Mouse (Mus musculus): ENCODE measurements around the gene Cntfr. TPM values are rescaled to one million over a fixed set of nuclear protein-coding genes. Genes with fewer than 3 reads are reported as not detected.

The Cntfr gene
- polyA plus RNA-seq, 1 experiment from 2014 or later = 4.3 TPM

DNA sequence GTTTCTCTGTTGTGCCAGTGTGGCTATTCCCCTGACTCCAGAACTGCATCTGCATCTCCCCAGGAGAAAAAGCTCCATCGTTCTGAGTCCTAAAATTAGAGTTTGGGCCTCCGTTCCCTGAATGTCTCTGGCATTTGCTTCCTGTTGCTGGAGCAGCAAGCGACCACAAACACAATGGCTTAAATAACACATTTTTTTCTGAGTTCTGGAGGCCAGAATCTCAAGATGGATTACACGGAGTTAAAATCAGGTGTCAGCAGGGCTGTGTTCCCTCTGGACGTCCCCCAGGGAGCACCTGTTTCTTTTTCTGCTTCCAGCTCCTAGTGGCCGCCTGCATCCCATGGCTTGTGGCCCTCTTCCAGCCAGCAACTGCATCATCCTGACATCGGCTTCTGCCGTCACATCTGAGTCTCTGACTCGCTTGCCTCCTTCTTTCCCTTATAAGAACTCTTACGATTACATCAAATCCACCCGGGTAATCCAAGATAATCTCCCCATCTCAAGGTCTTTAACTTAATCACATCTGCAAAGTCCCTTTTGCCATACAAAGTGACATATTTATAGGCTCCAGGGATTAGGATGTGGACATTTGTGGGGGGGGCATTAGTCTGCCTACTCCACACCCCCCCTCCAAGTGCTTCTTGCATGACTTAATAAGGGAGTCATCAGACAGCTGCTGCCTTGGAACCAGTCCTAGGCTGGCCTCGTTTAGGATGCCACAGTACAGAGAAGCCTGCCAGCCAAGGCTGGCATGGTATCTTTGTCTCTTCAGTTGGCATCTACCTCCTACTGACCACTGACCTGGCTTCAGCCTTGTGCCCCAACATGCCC, 77.8 kb downstream of the Cntfr start:
- H3K4me2 ChIP-seq (replicated peaks; ENCODE audit: low read depth) = no peak overlapping the region
- H3K4me1 ChIP-seq (replicated peaks; ENCODE audit: control insufficient read depth, insufficient read depth) = no peaks in the 10 kb centered on the region
- no peaks in the 10 kb centered on the region for H3K36me3 ChIP-seq (ENCODE audit: control insufficient read depth, insufficient read depth, low read length)
- no peaks in the 10 kb centered on the region for H3K9me3 ChIP-seq (ENCODE audit: control insufficient read depth, low read length)
- H3K27me3 ChIP-seq (ENCODE audit: control insufficient read depth, insufficient read depth, low read length) = no peaks in the 10 kb centered on the region
- WGBS = 21% methylated on average over 12 of the region's 12 CpGs
- DNase-seq (ENCODE audit: low spot score) (no peak), ATAC-seq (ENCODE audit: low FRiP score, low TSS enrichment) (peak; percentile 75)
- no peak overlapping the region for H3K9ac ChIP-seq (ENCODE audit: low read length)
- TF ChIP-seq CTCF (IDR thresholded peaks at IDR 0.05; ENCODE audit: low read depth) (peak; percentile 30; the same call in 1 of the 2 replicates), EP300 (optimal IDR thresholded peaks at IDR 0.05) (peak; percentile 95)
- H3K27ac ChIP-seq (replicated peaks) = peak overlapping the region; percentile 50
- H3K4me3 ChIP-seq (ENCODE audit: low read depth, low read length) = no peak overlapping the region

DNA sequence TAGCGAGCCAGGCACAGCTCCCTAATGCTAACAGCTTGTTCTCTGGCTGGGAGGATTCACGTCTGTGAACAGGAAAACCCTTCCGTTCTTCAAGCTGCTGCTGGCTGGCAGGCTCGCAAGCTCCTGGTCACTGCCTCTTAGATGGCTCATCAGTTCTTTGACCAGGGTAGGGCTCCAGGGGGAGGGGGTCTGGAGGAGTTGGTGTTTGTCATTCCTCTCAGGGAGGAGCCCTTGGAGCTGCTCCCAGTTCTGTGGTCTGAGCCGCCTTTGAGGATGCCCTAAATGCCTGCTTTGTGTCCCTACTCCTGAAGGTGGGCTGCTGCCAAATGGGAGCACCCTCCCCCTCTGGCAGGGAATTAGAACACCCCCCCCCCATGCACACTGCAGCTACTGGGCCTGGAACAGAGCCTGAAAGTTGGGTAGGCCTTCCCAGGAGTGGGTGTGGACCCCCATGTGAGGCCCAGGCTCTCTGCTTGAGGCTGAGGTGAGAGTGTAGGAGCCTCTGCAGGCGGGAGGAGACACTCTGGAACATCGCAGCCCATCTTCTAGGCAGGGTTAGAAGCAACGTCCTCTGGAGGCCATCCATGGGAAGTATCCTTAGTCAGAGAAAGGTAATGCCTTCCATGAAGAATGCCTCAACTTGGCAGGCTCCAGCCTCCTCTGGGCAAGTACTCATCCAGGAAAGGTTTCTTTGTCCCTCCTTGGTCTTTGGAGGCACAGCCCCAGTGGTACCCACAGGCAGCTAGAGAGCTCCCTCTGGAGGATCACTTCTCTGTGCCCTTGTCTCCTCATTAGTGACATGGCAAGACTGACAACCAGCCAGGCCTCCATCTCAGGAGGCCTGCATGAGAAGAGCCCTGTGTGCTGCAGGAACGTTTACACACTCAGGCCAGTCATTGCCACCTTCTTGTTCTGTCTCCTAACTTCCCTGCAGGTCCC, 81.0 kb downstream of the Cntfr start:
- H3K27me3 ChIP-seq (ENCODE audit: control insufficient read depth, insufficient read depth, low read length) = no peaks in the 10 kb centered on the region
- WGBS = 45% methylated on average over 9 of the region's 9 CpGs
- H3K9ac ChIP-seq (ENCODE audit: low read length) = no peak overlapping the region
- H3K4me2 ChIP-seq (replicated peaks; ENCODE audit: low read depth) = no peak overlapping the region
- peak overlapping the region; percentile 49; the same call in 1 of the 2 replicates for H3K27ac ChIP-seq (replicated peaks)
- DNase-seq (ENCODE audit: low spot score) = peak; percentile 28
- peak; percentile 62; the same call in 1 of the 2 replicates for ATAC-seq (ENCODE audit: low FRiP score, low TSS enrichment)
- H3K4me1 ChIP-seq (replicated peaks; ENCODE audit: control insufficient read depth, insufficient read depth) = no peaks in the 10 kb centered on the region
- H3K9me3 ChIP-seq (ENCODE audit: control insufficient read depth, low read length) = no peaks in the 10 kb centered on the region
- no peaks in the 10 kb centered on the region for H3K36me3 ChIP-seq (ENCODE audit: control insufficient read depth, insufficient read depth, low read length)
- TF ChIP-seq CTCF (IDR thresholded peaks at IDR 0.05; ENCODE audit: low read depth) (peak; percentile 37; the same call in 1 of the 2 replicates), EP300 (optimal IDR thresholded peaks at IDR 0.05) (no peak)
- H3K4me3 ChIP-seq (ENCODE audit: low read depth, low read length) = no peak overlapping the region

DNA sequence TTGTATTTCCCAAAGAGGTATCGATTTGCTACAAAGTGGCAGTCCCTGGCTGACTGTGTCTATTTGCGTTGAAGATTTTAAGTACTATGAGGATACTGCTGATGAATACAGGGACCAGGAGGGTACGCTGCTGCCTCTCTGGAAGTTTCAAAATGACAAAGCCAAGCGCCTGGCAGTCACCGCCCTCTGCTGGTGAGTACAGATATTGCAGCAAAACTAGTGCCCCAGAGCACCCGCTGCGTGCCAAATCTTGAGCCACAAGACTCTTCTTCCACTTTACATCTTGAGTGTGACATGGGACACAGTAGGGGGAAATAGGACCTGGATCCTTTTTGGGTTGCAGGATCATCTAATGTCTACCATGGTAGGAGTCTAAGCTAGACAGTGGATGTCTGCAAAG, 82.7 kb downstream of the Cntfr start:
- Histone ChIP-seq H3K4me3 (ENCODE audit: low read depth, low read length) (no peak overlapping the region), H3K9ac (ENCODE audit: low read length) (no peak overlapping the region), H3K4me1 (replicated peaks; ENCODE audit: control insufficient read depth, insufficient read depth) (no peaks in the 10 kb centered on the region), H3K36me3 (ENCODE audit: control insufficient read depth, insufficient read depth, low read length) (no peaks in the 10 kb centered on the region), H3K27me3 (ENCODE audit: control insufficient read depth, insufficient read depth, low read length) (no peaks in the 10 kb centered on the region), H3K27ac (replicated peaks) (no peak overlapping the region), H3K4me2 (replicated peaks; ENCODE audit: low read depth) (no peak overlapping the region), H3K9me3 (ENCODE audit: control insufficient read depth, low read length) (no peaks in the 10 kb centered on the region)
- no peak for ATAC-seq (ENCODE audit: low FRiP score, low TSS enrichment)
- 8% methylated on average over 7 of the region's 7 CpGs for WGBS
- TF ChIP-seq CTCF (IDR thresholded peaks at IDR 0.05; ENCODE audit: low read depth) (peak; percentile 98), EP300 (optimal IDR thresholded peaks at IDR 0.05) (no peak)
- peak; percentile 67 for DNase-seq (ENCODE audit: low spot score)

DNA sequence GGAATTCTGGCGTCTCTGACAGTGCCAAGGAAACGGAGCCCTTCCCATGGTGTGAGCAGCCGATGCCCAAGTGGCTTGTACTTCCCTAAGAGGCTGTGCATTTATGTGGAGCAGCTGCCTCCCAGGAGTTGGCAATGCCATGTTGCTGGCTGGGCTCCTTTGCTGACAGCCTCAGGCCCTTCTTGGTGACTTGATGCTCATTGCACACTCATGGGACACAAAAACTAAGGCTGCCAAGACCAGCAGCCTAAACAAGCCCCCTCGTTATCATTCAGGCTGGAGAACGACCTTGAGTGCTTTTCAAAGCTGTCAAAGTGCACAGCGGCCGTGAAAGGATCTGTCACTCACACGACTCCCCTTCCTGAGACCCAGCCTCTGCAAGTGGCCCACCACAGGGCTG, 84.7 kb downstream of the Cntfr start:
- no peak overlapping the region for H3K27ac ChIP-seq (replicated peaks)
- ATAC-seq (ENCODE audit: low FRiP score, low TSS enrichment) = no peak
- H3K9me3 ChIP-seq (ENCODE audit: control insufficient read depth, low read length) = no peaks in the 10 kb centered on the region
- TF ChIP-seq EP300 (optimal IDR thresholded peaks at IDR 0.05) = no peak
- TF ChIP-seq CTCF (IDR thresholded peaks at IDR 0.05; ENCODE audit: low read depth) = no peak
- no peak overlapping the region for H3K4me3 ChIP-seq (ENCODE audit: low read depth, low read length)
- H3K36me3 ChIP-seq (ENCODE audit: control insufficient read depth, insufficient read depth, low read length) = no peaks in the 10 kb centered on the region
- no peak overlapping the region for H3K9ac ChIP-seq (ENCODE audit: low read length)
- no peak for DNase-seq (ENCODE audit: low spot score)
- H3K27me3 ChIP-seq (ENCODE audit: control insufficient read depth, insufficient read depth, low read length) = no peaks in the 10 kb centered on the region
- H3K4me2 ChIP-seq (replicated peaks; ENCODE audit: low read depth) = no peak overlapping the region
- WGBS = 67% methylated on average over 8 of the region's 8 CpGs
- H3K4me1 ChIP-seq (replicated peaks; ENCODE audit: control insufficient read depth, insufficient read depth) = no peaks in the 10 kb centered on the region

DNA sequence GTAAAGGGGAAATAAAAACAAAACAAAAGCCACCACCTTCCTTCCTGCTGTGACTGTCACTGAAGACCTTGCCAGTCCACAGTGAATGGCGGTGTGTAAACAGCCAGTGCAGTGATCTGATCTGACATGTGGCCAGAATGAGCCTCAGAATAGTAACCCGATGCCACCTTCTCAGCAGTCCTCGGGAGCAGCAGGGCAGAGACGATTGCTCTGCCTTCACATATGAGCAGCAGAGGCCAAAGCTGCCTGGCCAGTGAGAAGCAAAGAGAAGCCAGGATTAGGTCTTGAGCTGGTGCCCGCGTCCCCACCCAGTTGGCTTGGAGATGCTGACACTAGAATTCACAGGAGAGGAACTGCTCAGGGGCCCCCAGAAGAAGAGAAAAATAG, 86.3 kb downstream of the Cntfr start:
- 42% methylated on average over 6 of the region's 6 CpGs for WGBS

More for the DNA sequence above, 86.3 kb downstream of the Cntfr start:
- Histone ChIP-seq H3K9ac (ENCODE audit: low read length) (no peak overlapping the region), H3K36me3 (ENCODE audit: control insufficient read depth, insufficient read depth, low read length) (no peaks in the 10 kb centered on the region), H3K4me3 (ENCODE audit: low read depth, low read length) (no peak overlapping the region), H3K4me1 (replicated peaks; ENCODE audit: control insufficient read depth, insufficient read depth) (no peaks in the 10 kb centered on the region), H3K27ac (replicated peaks) (no peak overlapping the region), H3K4me2 (replicated peaks; ENCODE audit: low read depth) (no peak overlapping the region), H3K9me3 (ENCODE audit: control insufficient read depth, low read length) (no peaks in the 10 kb centered on the region), H3K27me3 (ENCODE audit: control insufficient read depth, insufficient read depth, low read length) (no peaks in the 10 kb centered on the region)
- ATAC-seq (ENCODE audit: low FRiP score, low TSS enrichment) = no peak
- no peak for DNase-seq (ENCODE audit: low spot score)
- TF ChIP-seq CTCF (IDR thresholded peaks at IDR 0.05; ENCODE audit: low read depth) = no peak
- TF ChIP-seq EP300 (optimal IDR thresholded peaks at IDR 0.05) = no peak
